Mouse (Mus musculus): Measurements from ENCODE around the gene Cib4.
A peak's percentile ranks its signal among the peaks of the same experiment; 100 is the strongest.

Cib4 gene

DNA sequence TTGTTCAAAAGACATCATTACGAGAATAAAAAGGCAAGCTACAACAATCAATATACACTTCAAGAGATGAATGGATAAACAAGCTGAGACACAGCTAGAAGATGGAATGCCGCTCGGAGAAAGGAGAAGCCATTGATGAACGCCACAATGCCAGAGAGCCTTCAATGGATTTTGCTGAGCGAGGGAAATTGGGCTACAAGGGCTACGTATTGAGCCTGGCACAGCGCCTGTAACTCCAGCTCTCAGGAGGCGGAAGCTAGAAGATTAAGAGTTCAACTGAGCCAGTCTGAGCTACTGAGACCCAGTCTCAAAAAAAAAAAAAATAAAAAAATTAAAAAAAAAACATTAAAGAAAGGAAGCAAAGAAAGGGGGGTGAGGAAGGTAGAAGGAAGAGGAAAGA, 32.5 kb downstream of the Cib4 start:
- DNase-seq = no peak

DNA sequence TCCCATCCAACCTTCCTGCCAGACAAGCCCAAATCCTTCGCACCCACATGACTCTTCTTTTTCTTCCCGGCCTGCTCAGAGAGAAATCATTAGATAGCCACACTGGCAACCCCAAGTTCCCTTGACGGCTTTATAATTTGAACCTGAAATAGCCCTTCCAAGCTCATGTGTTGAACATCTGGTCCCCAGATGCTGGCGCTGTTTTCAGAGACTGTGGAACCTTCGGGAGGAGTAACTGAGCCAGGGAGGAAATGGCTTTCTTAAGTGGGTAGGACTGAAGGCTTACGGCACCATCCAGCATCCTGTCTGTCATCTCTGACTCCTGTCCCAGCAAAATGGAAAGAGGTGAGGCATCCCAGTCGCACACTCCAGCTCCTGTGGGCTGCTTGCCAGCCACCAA, 48.3 kb downstream of the Cib4 start:
- DNase-seq = no peak

DNA sequence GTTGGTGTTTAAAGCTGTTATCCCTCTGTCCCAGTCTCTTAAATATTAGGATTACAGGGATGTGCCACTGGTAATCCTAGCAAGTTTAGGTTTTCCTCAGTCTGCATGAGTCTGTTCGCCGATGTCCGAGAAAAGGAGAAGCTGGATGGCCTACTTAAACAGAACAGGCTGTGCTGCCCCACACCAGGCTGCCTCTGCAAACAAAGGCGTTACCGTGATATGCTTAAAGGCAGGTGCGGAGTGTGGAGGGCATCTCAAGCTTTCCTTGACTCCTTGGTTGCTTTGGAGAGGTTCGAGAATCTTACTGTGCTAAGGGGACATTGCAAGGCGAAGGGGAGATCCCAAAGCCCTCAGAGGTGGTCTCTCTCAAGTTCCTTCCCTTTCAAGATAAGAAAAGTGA, 48.8 kb downstream of the Cib4 start:
- DNase-seq = no peak

DNA sequence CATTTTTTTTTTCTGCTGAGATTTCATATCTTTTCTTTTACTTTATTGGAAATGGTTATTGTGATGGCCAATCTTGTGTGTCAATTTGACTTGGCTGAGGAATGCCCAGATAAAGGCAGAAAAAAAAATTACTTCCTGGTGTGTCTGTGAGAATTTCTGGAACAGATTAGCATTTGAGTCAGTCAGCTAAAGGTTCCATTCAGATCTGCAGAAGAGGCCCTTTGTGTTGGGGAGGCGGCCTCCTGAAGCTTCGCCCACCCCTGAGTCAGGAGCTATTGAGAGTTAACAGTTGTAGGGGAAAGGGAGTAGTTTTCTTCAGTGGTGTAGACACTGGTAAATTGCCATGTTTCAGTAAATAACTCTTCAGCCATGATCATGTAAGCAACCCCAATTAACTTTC, 50.3 kb downstream of the Cib4 start:
- DNase-seq = no peak

DNA sequence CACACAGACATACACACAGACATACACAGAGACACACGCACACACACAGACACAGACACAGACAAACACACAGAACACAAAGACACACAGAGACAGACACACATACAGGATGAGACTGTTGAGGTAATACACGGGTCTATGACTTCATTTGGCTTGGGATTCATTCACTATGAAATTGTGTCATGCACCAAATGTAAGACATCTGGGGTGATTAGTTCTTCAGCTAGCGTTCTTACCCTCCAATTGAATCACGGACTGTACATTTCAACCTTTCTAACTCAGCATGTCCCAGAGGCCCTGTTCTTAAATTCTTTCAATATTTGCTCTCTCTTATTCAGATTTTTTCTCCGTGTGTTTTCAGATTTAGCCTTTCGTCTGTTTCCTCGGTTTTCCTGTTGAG, 51.0 kb downstream of the Cib4 start:
- DNase-seq = no peak

DNA sequence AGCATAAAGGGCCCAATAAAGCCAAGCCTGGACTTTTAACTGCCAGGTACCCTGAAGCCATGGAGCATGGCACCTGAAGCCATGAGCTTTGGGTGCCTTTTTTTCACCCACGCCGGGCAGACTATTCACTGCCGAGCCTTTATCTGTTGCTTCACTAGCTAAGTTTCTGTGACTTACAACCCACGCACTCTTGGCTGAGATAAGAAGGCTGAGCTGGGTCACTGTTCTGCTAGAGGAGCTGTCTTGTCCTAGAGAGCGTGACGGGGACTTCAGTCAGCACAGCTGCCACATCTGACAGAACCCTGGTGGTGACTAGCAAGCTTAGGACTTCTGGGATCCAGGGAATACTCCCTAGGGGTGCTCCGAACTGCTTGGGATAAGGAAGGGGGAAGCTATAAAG, 51.9 kb downstream of the Cib4 start:
- no peak for DNase-seq

DNA sequence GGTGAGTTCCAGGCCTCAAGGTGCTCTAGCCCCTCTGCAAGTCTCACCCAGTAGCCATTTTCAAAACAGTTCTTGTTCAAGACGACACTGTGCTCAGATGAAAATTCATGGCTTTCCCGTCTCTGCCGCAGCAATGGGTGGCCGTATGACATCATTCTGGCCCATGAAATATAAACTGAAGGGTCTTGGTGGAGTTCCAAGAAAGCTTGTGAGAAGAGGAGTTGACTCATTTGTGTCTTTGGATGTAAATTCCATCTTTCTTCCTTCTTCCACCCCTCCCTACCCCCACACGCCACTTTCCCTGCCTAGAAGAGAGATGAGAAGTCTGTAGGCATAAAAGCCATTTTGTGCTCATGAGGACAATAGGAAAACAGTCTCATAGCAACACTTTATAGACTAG, 54.8 kb downstream of the Cib4 start:
- DNase-seq = no peak

DNA sequence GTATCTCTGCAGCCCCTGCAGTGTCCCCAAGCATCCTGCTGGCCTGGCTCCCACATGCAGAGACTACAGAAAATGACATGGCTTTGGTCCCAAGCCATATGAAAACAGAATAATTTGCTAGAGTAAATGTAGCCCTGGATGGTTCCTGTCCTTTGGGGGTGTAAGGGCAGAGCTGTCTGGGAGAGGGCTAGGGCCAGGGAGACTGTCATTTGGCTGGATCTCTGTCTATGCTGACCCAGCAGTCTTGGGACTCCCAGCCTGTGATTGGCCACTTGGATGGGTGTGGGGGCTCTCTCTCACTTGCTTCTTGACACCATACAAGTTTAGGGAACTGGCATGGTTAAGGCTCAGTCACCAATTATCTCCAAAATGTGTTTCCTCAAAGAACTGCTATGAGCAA, 55.4 kb downstream of the Cib4 start:
- DNase-seq = no peak

DNA sequence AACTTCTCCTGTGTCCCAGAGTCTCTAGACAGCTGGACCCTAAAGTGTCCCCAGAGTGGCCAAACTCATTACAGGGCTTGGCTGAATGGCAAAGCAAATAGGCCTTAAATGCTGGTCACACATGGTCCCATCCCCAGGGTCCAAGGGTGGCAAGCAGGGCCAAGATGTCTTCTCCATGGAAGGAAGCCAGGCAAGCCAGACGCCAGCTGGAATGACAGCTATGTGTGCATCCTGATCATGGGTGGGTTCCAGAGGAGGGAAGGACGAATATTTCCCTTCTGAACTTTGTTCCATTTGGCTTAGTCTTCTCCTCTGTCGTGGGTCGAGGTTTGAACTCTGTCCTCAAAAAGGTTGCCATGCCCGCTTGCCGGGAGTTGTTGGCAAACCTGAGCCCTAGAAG, 60.5 kb downstream of the Cib4 start:
- DNase-seq = no peak

DNA sequence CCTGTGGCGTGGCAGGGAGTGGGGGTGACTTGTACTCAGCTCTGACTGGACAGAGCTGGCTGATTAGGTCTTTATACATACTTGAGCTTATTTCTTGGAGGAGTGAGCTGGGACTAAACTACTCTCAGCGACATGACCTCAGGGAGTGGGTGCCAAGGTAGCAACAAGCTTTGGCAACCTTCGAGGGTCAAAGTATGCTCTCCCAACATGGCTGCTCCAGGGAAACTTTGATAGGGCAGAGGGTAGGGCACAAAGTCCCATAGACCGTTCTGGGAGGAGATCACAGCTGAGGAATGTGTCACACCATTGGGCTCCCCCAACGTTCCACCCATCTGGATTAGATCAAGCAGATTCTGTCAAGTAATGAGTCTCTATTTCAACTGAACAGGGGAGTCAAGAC, 61.0 kb downstream of the Cib4 start:
- DNase-seq = no peak

DNA sequence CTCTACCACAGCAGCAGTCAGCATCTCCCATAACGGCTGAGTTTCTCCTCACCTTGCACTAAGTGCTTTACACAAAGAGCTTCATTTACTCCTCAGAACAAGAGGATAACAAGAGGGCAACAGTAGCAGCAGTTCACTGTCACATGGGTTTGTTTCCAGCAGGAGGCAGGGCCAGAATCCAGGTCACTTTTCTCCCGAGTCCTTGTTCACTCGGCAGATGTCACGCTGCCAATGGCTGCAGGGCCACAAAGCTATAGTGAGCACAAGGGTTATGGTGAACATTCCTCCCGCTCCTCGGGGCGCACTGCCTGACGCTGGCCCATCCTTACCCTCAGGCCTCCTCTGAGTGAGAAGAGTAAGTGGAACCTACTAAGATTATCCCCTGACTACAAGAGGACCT, 62.1 kb downstream of the Cib4 start:
- no peak for DNase-seq

DNA sequence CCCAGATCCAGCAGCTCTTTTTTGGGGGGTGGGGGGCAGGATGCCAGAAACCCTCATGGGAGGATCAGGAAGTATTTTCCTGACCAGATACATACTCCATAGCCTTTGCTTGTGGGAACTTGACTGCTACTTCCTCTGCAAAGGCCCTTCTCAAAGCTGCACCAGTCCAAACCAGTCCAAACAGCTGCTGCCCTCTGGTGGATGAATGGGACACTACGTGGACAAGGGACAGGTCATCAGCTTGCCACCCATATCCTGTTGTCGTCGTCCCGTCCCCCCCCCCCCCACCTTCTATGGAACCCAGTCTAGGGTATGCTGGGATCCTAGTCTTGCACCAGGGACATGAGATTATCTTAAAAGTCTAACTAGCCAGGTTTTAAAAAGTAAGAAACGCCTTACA, 63.3 kb downstream of the Cib4 start:
- DNase-seq = peak; percentile 80

DNA sequence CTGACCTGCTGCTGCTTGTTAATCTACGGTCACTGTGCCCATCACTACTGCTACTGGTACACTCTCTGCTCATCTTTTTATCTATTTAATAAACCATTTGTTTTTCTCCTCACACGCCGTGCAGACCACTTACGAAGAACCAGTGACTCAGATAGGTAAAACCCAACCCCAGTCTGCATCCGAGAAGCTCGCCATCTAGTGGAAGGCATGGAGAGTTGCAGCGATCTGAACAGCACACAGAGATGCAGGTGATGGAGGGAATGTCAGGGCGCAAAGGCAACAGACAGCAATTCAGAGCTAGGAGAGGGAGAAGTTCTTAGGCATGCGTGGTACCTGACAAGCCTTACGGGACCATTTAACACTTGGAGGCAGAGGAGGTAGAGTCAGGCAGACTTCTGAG, 69.1 kb downstream of the Cib4 start:
- DNase-seq = peak; percentile 54

DNA sequence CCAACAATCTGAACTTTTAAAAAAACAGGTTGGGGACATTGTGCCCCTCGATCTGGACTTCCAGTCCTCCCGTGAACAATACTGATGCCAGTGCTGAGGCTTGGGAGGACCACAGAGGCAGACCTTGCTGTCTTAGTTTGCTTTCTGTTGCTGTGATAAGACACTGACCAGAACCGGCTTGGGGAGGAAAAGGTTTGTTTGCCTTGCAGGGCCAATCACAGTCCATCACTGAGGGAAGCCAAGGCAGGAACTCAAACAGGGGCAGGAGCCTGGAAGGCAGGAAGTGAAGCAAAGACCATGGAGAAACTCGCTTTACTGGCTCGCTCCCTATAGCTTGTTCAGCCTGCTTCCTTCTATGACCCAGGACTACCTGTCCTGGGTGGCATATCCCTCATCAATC, 73.5 kb downstream of the Cib4 start:
- no peak for DNase-seq

DNA sequence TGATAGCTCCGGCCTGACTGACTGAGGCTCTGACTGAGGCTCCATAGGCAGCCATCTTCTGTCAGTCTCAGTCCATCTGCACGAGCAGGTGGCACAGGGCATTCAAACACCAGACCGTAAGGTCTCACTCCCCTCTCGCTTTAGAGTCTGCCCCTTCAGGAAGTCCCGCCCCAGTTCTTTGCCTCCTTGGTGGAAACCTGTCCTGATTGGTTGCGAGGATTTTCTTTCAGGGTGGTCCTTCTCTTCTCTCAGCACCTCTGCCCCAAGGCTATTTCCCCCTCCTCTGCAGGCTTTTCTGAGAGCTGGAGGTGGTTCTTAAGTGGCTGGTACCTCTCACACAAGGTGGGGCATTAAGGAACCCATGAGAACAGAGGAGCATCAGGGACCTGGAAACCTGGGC, 75.2 kb downstream of the Cib4 start:
- DNase-seq = peak; percentile 16

DNA sequence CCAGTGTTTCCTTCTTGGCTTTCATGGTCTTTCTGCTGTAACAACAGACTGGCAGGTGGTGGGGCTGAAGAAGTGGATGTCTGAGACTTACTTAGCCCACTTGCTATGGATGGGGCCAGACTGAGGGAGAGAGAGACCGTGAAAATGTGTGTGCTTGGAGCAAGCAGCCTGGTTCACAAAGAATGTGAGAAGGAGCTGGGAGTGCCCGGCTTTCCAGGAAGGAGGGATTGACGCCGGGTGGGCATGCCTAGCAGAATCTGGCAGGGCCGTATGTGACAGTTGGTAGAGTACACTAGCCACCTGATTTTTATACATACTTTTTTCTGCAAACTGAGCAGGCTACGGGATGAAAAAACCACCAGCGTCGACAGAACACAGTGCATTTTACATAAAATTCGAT, 79.3 kb downstream of the Cib4 start:
- no peak for DNase-seq

DNA sequence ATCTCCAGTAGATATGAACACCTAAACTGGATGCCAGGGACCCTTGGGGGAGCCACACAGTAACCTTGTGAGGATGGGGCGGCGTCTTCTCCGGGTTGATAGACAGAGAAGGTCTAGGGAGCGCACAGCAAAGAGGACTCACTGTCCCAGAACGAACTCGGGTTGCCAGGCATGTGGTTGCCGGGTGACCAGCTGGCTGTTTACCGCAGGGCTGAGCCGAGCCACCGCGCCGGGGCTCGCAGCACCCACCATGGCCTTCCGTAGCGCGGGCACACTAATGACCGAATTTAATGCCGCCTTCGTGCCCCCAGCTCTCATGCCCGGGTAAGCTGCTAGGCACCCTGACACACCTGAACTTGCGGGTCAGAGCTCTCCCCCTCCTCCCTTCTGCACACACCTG, 79.8 kb downstream of the Cib4 start, which contains the start of gene 1700001C02Rik:
1700001C02Rik (plus strand) TSS at position 187 of the 400 bp plus-strand sequence.
- DNase-seq = no peak

DNA sequence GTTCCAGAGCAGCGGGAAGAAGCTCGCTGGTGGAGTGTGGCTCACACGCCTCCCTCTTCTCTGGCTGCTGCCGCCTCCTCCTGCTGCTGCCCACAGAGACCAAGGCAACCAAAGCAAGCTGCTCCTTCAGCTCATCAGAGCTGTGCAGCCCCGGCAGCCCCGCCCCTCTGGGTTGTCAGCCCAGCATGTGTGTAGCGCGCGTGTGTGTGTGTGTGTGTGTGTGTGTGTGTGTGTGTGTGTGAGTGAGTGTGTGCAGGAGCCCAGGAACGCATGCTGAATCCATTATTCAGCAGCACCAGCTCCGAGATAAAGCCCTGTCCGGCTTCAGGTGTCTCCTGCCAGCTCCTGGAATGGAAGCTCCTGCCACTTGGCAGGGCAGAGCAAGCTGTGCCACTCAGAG, 83.8 kb downstream of the Cib4 start, which contains the start of gene Otof:
Otof (minus strand) TSS at position 112 of the 400 bp plus-strand sequence.
- peak; percentile 16 for DNase-seq

DNA sequence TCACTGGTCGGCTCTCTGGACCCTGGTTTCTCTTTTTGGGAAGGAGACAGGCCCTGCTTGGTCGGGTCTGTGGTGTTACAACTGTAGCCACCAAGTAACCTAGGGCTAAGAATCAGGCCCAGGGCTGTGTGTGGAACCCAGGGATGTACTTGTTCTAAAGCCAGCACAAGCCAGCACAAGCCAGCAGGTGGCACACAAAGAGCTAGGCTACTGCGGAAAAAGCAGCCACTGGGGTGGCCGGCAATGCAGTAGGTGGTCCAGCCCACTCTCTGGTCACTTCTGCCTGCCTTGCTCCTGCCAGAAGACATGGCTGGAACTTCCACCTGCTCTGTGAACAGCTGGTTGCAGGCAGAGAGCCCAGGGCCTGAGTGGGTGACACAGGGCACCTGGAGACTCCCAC, 85.5 kb downstream of the Cib4 start:
- no peak for DNase-seq

DNA sequence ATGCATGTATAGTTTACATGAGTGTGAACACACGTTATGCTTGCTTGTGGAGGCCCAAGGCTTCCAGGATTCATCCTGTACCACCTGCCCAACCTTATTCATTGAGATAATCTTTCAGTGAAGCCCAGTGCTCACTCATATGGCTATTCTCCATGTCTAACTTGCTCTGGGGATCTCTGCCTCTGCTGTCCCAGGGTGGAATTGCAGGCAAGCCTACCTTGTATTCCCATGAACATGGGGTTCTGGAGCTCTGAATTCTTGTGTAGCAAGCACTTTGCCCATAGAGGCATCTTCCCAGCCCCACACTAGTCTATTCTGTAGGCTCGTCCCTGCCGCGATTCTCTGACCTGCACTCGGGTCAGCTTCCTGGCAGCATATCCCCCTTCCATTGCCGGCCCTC, 89.6 kb downstream of the Cib4 start:
- DNase-seq = peak; percentile 40

DNA sequence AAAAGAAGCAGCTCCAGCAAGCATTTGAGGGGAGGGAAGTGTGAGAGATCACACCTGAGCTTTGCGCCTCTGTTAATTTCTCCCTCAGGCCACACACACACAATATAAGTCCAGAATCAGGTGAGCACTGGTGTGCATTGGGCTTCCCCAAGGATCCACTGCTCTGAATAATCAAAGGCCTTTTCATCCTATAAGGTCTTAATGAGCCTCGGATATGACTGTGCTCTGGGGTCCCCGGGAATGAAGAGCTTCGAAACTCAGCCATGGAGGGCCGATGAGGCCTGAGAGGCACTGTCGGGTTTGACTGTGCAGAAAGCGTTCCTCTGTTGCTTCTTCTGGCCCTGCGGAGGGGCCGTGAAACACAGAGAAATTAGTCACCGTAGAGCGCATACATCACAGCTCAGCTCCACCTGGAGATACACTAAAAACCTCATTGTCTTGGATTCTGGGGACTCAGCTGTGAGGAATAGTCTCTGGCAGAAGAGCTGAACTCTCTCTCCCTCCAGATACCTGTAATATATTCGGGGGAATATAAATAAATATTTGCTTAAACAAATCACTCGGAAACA, 101.2 kb downstream of the Cib4 start:
- DNase-seq = no peak

DNA sequence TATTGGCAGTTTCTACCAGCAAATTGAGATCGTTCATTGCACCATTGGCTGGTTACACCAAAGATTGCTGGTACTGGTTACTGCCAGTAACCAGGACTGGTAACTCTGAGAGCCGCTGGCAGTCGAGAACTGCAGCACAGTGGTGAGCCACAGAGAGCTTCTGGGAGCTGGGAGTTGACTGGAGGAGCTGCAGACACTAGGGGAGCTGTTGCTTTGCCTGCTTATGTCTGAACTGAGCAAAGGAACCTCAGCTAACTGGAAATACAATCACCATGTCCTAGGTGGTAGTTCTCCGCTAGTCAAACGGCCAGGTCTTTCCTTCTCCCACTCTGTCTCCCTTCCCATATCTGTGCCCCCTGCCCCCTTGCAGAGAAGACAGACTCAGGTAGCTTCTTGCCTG, 103.4 kb downstream of the Cib4 start:
- peak; percentile 40 for DNase-seq

DNA sequence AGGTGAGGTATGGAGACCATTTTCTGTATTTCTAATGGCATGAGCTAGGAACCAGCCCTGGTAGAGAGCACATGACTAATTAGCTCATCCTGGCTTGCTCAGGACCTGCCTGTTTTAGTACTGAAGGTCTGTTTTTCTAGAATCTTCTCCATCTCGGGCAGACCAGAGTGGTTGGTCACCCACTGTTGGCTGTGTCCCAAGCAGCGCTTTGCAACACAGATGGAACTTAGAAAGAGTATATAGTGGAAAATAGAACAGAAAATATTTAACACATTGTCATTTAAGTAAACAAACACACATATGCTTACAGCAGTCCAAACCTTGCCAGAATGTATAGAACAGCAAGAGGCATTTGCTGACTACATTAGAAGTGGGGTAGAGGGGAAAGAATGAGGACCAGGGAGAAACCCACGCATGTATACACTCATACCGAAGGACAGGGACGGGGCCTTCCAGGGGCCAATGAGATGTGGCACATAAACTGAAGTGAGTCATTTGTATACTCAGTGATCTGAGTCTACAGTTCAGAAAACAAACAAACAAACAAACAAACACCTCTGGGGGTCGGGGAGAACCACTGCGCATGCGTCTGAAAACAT, 105.2 kb downstream of the Cib4 start:
- no peak for DNase-seq

DNA sequence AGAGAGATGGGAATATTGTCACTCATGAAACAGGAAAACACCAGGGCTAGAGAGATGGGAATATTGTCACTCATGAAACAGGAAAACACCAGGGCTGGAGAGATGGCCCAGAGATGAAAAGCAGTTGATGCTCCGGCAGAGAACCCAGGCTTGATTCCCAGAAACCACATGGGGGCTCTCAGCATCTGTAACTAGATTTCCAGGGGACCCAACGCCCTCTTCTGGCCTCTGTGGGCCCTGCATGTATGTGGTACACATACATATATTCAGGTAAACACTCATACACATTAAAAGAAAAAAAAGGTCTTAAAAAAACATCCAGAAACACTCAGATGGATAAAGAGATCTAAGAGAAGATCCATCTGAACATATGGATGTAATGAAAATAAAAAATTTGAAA, 106.7 kb downstream of the Cib4 start:
- no peak for DNase-seq

Data from thymus, postnatal 4 days (tissue).